9 mouse cellular contexts compared by ENCODE assay signal in genomic region chr5:64022633-64023323, GRCm38 (mm10). TPM values are rescaled to one million over a fixed set of nuclear protein-coding genes. Genes with fewer than 3 reads are reported as not detected.
DNase-seq lines count a peak whose midpoint lies in the region; ATAC-seq and TF ChIP-seq lines count a peak whose summit lies in the region.
"Had no signal": no experiment of that assay in that cellular context is flagged by ENCODE, and none has a peak within 500 bp of the region (broad histone marks: within the 10 kb centered on the region; RNA-seq: fewer than 3 reads in every experiment).

No protein-coding gene starts in this region.

- no peak overlapping the region for H3K9ac ChIP-seq in midbrain, postnatal 0 days (replicated peaks; ENCODE audit: low read length, poor library complexity, severe bottlenecking)
- no peak overlapping the region for H3K9ac ChIP-seq in midbrain, embryonic 16.5 days (ENCODE audit: low read depth, low read length)
- no peak overlapping the region for H3K9ac ChIP-seq in liver, embryonic 12.5 days
- H3K9ac ChIP-seq in liver, postnatal 0 days (replicated peaks), result no peak overlapping the region

- no peak for ATAC-seq in midbrain, postnatal 0 days (ENCODE audit: low FRiP score)
- no peak for ATAC-seq in midbrain, embryonic 16.5 days
- no peak for ATAC-seq in liver, embryonic 12.5 days
- no peak for ATAC-seq in liver, postnatal 0 days

- no peaks in the 10 kb centered on the region for H3K27me3 ChIP-seq in midbrain, postnatal 0 days (ENCODE audit: insufficient read depth, low read length)
- no peaks in the 10 kb centered on the region for H3K27me3 ChIP-seq in midbrain, embryonic 16.5 days (ENCODE audit: control insufficient read depth, insufficient read depth, low read depth, low read length)
- H3K27me3 ChIP-seq in liver, embryonic 12.5 days (replicated peaks), result no peaks in the 10 kb centered on the region
- no peaks in the 10 kb centered on the region for H3K27me3 ChIP-seq in liver, postnatal 0 days (ENCODE audit: insufficient read depth, low read length)

- WGBS in midbrain, postnatal 0 days, result 78% methylated on average over 18 of the region's 18 CpGs
- WGBS in midbrain, embryonic 16.5 days, result 75% methylated on average over 18 of the region's 18 CpGs
- WGBS in liver, embryonic 12.5 days (ENCODE audit: insufficient replicate concordance), result 74% methylated on average over 18 of the region's 18 CpGs
- WGBS in liver, postnatal 0 days (ENCODE audit: insufficient replicate concordance), result 82% methylated on average over 18 of the region's 18 CpGs

- no peak overlapping the region for H3K4me2 ChIP-seq in midbrain, postnatal 0 days (ENCODE audit: low read depth, low read length, poor library complexity, severe bottlenecking)
- H3K4me2 ChIP-seq in midbrain, embryonic 16.5 days (ENCODE audit: low read length), result no peak overlapping the region
- H3K4me2 ChIP-seq in liver, embryonic 12.5 days, result no peak overlapping the region
- H3K4me2 ChIP-seq in liver, postnatal 0 days (ENCODE audit: low read depth, low read length), result no peak overlapping the region

- peak; percentile 76 for DNase-seq in midbrain, postnatal 0 days (ENCODE audit: low spot score)
- peak; percentile 72 to 81 for DNase-seq in cerebellum, postnatal 10 days
- peak; percentile 84 to 88 for DNase-seq in layer of hippocampus, adult 2 months (ENCODE audit: low spot score in 2 of 2)
- DNase-seq in right cerebral cortex, postnatal 36 days (ENCODE audit: low spot score in 2 of 2), result peak; percentile 52 to 54
- no peak for DNase-seq in liver, postnatal 0 days
- DNase-seq in thymus, adult 18-20 months, result no peak
- DNase-seq: gastrocnemius, postnatal 25 days had no signal

- no peak overlapping the region for H3K27ac ChIP-seq in midbrain, postnatal 0 days (ENCODE audit: low read depth, low read length)
- H3K27ac ChIP-seq in midbrain, embryonic 16.5 days (ENCODE audit: low read length), result no peak overlapping the region
- peak overlapping the region; percentile 87 for H3K27ac ChIP-seq in layer of hippocampus, adult 2 months
- H3K27ac ChIP-seq in liver, embryonic 12.5 days, result no peak overlapping the region
- H3K27ac ChIP-seq in liver, postnatal 0 days (ENCODE audit: low read depth), result no peak overlapping the region

- H3K4me1 ChIP-seq in midbrain, postnatal 0 days (ENCODE audit: insufficient read depth, low read length), result no peaks in the 10 kb centered on the region
- no peaks in the 10 kb centered on the region for H3K4me1 ChIP-seq in midbrain, embryonic 16.5 days (ENCODE audit: control insufficient read depth, insufficient read depth, low read length)
- H3K4me1 ChIP-seq in liver, embryonic 12.5 days, result no peaks in the 10 kb centered on the region
- H3K4me1 ChIP-seq in liver, postnatal 0 days (ENCODE audit: insufficient read depth), result no peaks in the 10 kb centered on the region

- no peak overlapping the region for H3K4me3 ChIP-seq in midbrain, postnatal 0 days (ENCODE audit: low read depth, low read length)
- no peak overlapping the region for H3K4me3 ChIP-seq in midbrain, embryonic 16.5 days (ENCODE audit: low read depth, low read length)
- H3K4me3 ChIP-seq in layer of hippocampus, adult 2 months, result no peak overlapping the region
- no peak overlapping the region for H3K4me3 ChIP-seq in liver, embryonic 12.5 days
- H3K4me3 ChIP-seq in liver, postnatal 0 days (ENCODE audit: low read depth, low read length), result no peak overlapping the region

- TF ChIP-seq CTCF in midbrain, postnatal 0 days (IDR thresholded peaks at IDR 0.05), result no peak
- TF ChIP-seq CTCF in layer of hippocampus, adult 2 months (conservative IDR thresholded peaks at IDR 0.05), result no peak
- no peak for TF ChIP-seq CTCF in liver, postnatal 0 days (IDR thresholded peaks at IDR 0.05; ENCODE audit: low read depth)

- no peak for TF ChIP-seq EP300 in liver, postnatal 0 days (IDR thresholded peaks at IDR 0.05; ENCODE audit: low read depth)

- no peaks in the 10 kb centered on the region for H3K36me3 ChIP-seq in midbrain, postnatal 0 days (ENCODE audit: insufficient read depth, low read length)
- no peaks in the 10 kb centered on the region for H3K36me3 ChIP-seq in midbrain, embryonic 16.5 days (ENCODE audit: control insufficient read depth, insufficient read depth, low read length)
- H3K36me3 ChIP-seq in liver, embryonic 12.5 days, result no peaks in the 10 kb centered on the region
- H3K36me3 ChIP-seq in liver, postnatal 0 days (replicated peaks; ENCODE audit: insufficient read depth, low read length), result no peaks in the 10 kb centered on the region

- H3K9me3 ChIP-seq in midbrain, postnatal 0 days (ENCODE audit: low read length), result no peaks in the 10 kb centered on the region
- no peaks in the 10 kb centered on the region for H3K9me3 ChIP-seq in midbrain, embryonic 16.5 days (replicated peaks; ENCODE audit: control insufficient read depth, low read length, poor library complexity, severe bottlenecking)
- H3K9me3 ChIP-seq in liver, embryonic 12.5 days (replicated peaks), result no peaks in the 10 kb centered on the region
- no peaks in the 10 kb centered on the region for H3K9me3 ChIP-seq in liver, postnatal 0 days (ENCODE audit: low read length)

RNA-seq across cellular contexts. Expression of gene Rell1, which starts 54.1 kb away (rescaled TPM):
- 3.1 and 5.2 TPM in 2 replicates for total RNA-seq in midbrain, postnatal 0 days (2014; rRNA removed)
- 7.0 and 7.3 TPM in 2 replicates for polyA plus RNA-seq in midbrain, postnatal 0 days (2015; fragmentation: Nextera tagmentation; extraction: Ambion mirVana)
- polyA plus RNA-seq in midbrain, embryonic 16.5 days (2015; fragmentation: Nextera tagmentation; extraction: Ambion mirVana), result 7.9 and 9.1 TPM in 2 replicates
- total RNA-seq in layer of hippocampus, adult 2 months (2021), result 10 to 100 TPM in 1 of 2 experiments, 1 to 10 TPM in 1; 9.0 to 13.5 TPM
- polyA plus RNA-seq in liver, embryonic 12.5 days (2016; fragmentation: Nextera tagmentation; extraction: Ambion mirVana), result 8.5 and 8.6 TPM in 2 replicates
- 10.4 and 10.6 TPM in 2 replicates for polyA plus RNA-seq in liver, postnatal 0 days (2015; fragmentation: Nextera tagmentation; extraction: Ambion mirVana)

Comparison
In these comparisons a context has a peak if more than half of its experiments do, and no peak if none do; other contexts are left out.
1. DNase-seq: peak in midbrain, postnatal 0 days (single experiment), cerebellum, postnatal 10 days (2 of 2), layer of hippocampus, adult 2 months (2 of 2) and right cerebral cortex, postnatal 36 days (2 of 2); none in liver, postnatal 0 days (single experiment) and thymus, adult 18-20 months (0 of 2).